Mouse (Mus musculus) cerebellum, adult (tissue): ENCODE measurements around the gene Hist2h2bb.
"Not testable (repeated sequence)": the region's sequence is repeated elsewhere in the genome, so short reads cannot be mapped to it uniquely, and the experiment has no call there.

Source experiments
- ATAC-seq: cut with Nextera tagmentation; 2 replicates; pipeline ENCODE4 v1.9.2; 2017; ENCODE audit warnings: mild to moderate bottlenecking, moderate library complexity, mixed read lengths; ENCODE audit not compliant: insufficient number of reproducible peaks, low FRiP score, low TSS enrichment

Hist2h2bb gene

DNA sequence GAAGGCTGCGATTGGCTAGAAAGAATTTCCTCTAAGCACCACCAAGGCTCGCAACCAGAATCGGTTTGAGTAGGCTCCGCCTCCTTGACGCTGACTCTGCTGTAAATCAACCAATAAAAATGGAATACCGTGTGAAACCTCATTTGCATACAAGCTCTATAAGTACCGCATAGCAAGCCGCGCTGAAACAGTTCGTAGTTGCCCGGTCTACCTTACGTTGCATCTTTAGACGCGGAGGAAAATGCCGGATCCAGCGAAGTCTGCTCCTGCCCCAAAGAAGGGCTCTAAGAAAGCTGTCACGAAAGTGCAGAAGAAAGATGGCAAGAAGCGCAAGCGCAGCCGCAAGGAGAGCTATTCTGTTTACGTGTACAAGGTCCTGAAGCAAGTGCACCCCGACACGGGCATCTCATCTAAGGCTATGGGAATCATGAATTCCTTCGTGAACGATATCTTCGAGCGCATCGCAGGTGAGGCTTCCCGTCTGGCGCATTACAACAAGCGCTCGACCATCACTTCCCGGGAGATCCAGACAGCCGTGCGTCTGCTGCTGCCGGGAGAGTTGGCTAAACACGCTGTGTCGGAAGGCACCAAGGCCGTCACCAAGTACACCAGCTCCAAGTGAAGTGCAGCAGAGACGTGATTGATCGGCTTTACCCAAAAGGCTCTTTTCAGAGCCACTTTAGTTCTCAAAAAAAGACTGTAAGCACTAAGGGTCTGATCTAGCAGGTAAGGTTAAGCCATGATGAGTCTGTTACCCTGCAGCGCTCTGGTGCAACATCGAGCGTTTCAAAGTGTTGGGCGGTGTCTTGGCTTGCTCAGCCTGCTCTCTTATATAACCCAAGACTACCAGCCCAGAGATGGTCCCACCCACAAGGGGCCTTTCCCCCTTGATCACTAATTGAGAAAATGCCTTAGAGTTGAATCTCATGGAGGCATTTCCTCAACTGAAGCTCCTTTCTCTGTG, at the start of gene Hist2h2bb:
Hist2h2bb (plus strand) TSS at position 242 of the 964 bp plus-strand sequence.
- peak; percentile 97 for ATAC-seq

DNA sequence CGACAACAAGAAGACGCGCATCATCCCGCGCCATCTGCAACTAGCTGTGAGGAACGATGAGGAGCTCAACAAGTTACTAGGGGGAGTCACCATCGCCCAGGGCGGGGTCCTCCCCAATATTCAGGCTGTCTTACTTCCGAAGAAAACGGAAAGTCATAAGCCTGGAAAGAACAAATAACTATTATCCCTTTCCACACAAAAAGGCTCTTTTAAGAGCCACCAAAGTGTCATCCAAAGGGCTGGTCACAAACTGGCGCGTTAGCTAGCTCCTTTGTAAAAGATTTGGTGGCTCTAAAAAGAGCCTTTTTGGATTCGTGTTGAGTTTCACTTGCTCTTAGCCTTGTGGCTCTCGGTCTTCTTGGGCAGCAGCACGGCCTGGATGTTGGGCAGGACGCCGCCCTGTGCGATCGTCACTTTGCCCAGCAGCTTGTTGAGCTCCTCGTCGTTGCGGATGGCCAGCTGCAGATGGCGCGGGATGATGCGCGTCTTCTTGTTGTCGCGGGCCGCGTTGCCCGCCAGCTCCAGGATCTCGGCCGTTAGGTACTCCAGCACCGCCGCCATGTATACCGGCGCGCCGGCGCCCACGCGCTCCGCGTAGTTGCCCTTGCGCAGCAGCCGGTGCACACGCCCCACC, 49.3 kb upstream of the Hist2h2bb start:
- not testable (repeated sequence) for ATAC-seq

DNA sequence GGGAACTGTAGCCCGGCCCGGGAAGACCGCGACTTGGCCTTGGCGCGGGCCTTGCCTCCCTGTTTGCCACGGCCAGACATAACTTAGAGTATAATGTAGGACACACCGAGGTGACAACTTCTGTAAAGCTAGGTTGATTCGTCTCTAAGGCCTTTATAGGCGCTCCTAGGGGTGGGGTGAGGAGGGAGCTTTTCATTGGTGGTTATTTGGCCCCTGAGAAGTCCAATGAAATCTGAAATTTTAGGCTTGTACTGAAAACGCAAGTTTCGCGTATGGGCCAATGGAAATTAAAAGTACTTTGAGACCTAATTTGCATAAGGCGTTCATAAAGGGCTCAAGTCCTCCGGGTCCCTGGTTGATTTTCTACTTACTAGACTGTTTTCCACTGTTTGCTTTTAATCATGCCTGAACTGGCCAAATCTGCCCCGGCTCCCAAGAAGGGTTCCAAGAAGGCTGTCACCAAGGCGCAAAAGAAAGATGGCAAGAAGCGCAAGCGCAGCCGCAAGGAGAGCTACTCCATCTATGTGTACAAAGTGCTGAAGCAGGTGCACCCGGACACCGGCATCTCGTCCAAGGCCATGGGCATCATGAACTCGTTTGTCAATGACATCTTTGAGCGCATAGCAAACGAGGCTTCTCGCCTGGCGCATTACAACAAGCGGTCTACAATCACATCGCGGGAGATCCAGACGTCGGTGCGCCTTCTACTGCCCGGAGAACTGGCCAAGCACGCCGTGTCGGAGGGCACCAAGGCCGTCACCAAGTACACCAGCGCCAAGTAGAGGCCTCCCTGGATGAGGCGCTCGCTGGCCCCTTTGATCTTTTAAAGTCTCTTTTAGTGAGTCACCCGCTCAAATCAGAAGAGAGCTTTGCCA, 48.5 kb upstream of the Hist2h2bb start, which contains the start of the genes Hist2h2ac and Hist2h2be:
Hist2h2ac (minus strand) TSS at position 116 of the 875 bp plus-strand sequence.
Hist2h2be (plus strand) TSS at position 355 of the 875 bp plus-strand sequence.
- ATAC-seq, result peak; percentile 90

DNA sequence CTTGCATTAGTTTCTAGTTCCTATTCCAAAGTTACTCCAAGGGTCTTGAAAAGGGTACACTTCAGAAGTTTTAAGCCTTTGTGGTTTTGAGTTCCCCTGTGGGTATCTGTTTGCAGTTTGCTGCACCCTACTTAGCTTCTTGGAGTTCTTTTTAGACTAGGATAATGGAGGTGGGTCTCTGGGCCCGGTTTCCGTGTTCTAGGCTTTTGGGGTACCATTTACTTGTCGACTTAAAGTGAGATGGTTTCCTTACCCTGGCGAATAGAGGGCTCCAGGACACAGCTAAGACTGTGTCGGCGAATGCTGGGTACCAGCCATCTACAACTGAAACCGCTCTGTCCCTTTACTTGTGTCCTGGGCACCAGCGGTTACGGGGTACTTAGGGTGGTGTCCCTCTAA, 47.9 kb upstream of the Hist2h2bb start:
- no peak for ATAC-seq

DNA sequence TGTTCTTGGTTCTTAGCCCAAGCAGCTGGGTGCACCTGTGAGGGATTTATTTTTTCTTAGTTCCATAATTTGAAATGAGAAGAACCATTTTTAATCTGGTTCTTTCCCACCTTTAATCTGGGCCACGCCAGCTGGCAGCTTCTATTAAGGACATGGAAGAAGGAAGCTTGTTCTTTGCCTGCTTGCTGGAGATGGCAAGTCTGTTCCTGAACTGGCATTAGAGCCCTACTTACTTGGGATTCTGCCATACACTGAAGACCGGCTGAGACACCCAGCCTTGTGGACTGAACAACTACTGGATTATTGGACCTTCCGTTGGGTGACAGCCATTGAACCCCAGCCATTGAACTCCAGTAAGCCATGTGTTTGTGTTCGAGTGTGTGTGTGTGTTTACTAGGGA, 46.8 kb upstream of the Hist2h2bb start:
- ATAC-seq, result no peak

DNA sequence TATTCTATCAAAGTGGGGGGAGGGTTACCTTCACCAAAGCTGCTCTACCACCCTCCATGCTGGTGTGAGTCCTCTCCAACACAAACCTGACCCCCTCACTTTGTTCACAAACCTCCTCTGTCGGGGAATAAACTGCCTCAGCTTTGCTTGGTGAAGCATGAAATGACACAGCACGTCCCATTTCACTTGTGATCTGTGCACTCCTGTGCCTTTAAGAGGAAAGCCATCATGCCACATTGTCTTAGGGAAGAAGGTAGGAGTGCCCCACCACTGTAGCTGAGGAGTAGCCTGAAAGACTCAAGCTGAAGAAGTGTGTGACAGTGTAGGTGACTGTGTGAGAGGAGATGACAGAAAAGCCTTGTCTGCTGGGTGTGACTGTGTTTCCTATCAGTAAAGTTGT, 44.1 kb upstream of the Hist2h2bb start:
- ATAC-seq, result no peak

DNA sequence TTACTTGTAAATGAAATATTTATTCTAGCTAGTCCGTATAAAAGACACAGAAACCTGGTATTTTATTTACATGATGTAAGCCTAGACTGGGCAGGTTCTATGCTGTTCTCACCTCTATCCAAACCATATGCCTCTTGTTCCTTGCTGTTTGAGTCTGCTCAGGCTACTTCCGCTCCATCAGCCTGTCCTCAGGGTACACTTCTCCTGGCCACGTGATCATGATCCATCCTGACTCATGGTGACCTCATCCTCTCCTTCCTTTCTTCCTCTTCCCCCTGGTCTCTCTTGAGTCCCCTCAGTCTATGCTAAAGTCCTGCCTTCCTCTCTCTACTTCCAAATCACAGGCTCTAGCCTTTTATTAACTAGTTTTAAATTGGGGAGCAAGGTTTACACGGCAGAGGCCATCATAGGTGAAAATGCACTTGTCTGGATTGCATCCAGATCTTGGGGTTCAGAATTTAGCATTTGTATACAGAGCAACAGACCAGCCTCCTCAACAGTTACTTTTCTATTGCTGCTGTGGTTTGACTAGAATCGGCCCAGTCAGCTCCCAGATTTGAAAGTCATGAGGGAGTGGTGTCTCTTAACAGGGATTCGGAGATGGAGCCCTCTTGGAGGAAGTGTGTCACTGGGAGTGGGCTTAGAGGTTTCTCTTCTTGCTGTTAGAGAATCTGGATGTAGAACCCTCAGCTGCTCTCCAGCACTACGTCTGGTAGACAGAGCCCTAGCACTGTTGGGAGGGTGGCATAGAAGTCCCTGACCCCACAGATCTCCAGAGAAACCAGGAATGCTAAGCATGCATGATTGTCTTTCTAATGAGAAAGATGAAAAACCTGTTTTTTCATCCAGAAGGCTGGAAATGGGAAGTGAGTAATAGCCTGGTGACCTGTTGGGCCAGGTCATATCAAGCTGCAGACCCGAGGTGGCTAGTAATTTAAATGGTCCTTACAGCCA, 42.6 kb upstream of the Hist2h2bb start:
- no peak for ATAC-seq

DNA sequence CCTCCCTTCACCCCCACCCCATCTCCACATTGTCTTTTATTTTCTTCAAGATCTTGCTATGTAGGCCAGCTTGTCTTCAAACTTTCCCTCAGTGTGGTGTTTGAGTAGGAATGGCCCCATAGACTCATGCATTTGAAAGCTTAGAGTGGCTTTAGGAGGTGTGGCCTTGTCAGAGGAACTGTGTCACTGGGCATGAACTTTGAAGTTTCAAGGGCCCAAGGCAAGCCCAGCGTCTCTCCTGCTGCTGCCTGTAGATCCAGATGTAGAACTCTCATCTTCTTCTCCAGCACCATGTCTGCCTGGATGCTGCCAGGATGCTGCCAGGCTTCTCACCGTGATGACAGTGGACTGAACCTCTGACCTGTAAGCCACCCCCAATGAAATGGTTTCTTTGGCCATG, 40.7 kb upstream of the Hist2h2bb start:
- ATAC-seq, result no peak

DNA sequence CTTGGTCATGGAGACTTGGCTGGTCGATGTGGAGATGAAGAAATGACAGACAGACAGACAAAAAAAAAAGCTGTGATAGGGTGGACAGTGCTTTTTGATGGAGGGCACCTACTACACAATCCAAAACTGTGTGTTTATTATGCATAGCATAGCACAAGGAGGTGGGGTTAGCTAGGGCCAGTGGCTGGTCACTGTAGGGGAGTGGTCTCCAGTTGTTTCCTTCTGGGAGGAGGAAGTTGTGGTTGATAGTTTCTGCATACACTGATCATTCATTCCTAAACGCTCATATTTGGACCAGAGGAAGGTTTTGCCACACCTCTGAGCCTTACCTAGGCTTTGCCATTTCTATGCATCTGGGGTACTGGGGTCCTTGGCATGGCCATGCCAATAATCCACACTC, 39.1 kb upstream of the Hist2h2bb start:
- ATAC-seq, result no peak

DNA sequence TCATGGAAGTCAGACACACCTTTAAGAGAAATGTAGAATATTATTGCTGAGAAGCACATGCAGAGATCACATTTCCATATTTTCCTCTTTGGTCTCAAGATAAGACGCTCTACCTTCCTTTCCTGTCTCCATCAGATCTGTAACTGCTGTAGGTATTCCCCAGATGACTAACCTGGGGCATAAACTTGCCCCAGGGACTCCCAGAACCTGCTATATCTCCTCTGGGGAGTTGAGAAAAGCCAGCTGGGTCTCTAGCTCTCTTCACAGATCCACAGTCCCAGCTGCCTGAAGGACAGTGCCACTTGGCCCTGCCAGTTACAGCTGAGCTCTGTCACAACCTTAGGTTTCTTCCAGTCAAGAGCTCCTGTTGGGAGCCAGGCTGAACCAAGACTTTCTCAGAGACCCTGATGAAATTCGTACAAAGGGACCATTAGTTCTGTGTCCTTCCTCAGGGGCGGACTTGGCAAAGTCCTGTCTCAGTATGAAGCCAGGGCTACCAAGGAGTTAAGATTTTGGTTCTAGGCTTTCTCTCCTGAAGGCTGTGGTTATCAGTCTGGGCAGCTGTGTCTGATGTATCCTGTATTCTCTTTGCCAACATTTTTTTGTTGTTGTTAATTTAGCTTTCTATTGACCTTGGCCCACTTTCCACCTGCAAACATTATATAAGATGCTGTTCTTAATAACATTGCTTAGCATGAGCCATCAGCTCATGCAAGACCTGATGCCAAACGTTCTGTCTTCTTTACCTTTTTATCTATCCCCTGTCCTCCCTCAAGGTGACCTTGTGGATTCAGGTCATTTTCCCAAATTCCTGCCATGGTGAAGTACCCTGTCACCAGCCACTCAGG, 38.4 kb upstream of the Hist2h2bb start:
- no peak for ATAC-seq

DNA sequence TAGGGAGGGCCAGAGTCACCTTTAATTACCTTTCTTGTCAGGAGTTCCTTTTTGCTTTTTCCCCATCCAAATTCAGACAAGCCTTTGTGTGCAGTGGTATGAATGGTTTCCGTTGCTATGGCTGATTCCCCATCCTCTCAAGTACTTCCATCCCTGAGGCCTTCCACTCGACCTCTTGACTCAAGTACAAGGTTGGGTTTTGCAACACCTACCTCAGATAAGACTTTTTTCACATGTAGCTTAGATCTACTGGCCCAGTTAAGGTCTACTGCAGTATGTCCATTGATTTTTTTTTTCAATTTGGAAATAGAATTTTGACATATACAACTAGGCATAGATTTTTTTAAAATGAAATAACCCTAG, 37.8 kb upstream of the Hist2h2bb start:
- ATAC-seq, result no peak

DNA sequence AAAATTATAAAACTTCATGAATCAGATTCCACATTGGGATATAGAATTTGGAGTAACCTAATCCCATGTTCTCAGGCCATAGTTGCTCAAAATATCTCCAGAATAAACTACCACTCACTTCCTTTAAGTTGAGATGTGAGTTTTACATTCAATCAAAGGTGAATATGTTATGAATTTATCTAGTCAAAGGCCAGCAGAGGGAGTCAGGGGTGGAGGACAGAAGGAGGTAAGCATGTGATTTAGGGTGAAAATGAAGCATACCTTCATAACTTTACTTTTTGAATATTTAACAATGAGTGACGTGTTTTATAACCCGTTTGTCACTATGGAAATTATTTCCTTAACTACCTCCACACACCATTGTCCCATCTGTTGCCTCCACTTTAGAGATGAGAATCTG, 34.6 kb upstream of the Hist2h2bb start:
- no peak for ATAC-seq

DNA sequence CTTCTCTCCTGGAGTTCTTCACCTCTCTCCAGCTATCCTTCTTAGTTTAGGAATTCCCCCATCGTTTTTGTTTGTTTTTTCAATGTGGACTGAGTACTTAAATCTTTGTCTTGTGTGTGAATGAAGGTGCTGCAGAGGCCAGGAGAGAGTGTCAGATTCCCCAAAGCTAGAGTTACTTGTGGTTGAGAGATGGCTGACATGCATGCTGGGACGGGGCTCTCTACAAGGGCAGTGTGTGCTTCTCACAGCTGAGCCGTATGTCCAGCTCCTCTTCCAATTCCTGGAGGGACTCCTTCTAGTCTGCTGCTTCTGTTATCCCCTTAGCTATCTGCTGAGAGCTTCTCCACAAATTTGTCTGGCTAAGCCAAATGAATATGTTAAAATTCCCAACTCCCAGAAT, 33.7 kb upstream of the Hist2h2bb start:
- ATAC-seq, result no peak

DNA sequence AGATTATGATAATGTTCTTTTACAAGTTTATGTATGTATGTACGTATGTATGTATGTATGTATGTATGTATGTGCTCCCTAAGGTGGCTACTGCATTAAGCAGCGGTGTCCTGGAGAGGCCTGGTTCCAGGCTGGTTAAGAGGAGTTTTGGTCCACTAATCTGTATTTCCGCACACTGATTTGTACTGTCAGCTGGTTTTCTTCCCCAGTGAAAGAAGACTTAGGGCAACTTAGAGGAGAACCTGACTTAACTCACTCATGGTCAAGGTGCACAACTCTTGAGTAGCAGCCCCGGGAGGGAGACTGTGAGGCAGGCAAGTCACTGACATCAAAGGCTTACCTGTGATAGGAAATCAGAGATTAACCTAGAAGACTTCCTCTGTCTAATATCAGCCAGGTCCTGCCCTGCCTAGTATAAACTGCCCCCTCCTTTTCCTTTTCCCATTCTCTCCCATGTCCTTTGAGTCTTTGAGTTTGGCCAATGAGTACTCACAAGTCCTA, 32.7 kb upstream of the Hist2h2bb start:
- no peak for ATAC-seq

DNA sequence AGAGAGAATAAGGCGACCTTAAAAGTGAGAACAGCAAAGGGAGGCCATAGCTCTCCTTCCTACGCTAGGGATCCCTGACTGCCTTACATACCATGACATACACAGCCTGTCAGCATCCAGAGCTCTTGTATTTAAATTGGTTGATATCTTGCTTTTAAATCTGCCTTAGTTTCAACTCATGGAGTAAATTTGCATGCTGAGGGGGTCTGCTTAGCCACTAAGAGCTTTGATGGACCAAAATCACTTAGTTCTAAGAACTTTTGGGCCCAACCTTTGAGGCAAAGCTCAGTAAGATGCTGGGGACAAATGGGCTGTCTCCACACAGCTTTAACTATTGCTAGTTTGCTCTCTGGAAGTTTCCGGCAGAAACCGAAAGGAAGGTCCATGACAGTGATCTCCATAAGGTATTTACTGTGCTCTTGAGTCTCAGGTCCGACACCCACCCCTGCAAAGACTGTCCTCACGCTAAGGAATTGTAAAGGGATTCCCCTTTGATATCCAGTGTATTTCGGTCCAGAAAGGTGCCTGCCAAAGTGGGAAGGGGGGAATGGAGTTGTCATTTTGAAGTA, 32.1 kb upstream of the Hist2h2bb start:
- ATAC-seq, result no peak

DNA sequence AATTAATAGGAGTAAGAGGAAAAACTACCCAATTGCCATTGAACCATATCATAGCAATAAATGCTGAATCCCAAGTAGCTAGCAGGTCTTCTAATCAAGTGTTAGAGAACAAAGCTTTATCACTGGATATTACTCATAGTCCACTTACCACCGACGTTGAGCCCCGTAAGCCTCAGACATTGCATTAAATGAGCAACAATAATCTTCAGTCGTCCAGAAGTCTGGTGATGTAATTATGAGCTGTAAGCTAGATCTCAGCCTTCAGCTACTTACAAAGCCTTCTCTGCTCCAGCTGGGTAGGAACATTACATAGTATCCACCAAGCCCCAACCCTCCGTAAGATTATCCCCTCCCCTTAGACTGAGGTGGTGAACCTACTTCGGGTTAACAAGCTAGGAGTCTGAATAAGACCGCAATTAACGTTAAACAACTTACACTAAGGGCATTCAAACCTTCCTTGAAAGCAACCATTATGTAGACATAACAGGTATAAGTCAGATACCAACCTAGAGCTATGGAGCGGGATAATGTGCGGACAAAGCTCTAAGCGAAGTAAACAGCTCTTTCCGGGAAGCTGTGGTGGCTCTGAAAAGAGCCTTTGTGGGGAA, 31.5 kb upstream of the Hist2h2bb start:
- no peak for ATAC-seq

DNA sequence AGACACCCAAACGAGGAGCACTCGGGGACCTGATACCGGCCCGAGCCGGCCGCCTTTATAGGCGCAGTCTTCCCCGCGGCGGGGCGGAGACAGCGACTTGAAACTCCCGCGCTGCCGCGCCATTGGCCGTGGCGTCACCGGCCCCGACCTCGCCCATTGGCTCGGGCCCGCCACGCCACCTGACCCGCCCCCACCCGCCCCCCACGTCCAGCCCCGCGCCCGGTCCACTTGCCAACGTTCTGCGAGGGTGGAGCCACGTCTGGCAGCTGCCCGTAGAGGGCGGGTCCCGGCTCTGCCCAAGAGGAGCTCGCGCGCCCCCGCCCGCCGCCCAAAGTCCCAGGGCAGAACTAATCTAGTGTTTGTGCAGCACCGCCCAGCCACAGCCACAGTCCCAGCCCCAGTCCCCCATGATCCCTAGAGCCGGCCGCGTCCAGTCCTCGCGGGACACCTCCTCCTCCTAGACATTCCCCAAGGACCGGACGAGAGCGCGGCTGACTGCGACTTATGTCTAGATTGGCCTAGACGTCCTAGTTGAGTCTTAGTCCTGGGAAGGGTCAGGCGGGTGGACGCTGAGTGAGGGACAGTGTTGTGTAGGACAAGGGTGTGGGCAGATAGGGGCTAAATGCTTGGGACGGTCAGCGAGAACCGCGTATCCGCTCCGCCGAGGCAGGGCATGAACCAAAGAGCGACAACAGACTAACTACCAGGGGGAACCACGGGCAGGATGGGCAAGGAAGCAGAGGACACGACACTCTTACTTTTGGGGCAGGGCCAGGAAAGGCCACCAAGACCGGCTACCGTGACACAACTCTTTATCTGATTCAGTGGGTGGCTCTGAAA, 30.4 kb upstream of the Hist2h2bb start, which contains the start of gene Hist2h3c2:
Hist2h3c2 (minus strand) TSS at position 174 of the 840 bp plus-strand sequence.
- peak; percentile 74 for ATAC-seq
